Mouse (Mus musculus) limb, embryonic 14.5 days (tissue): Measurements from ENCODE around the gene Dennd2d. TPM values are rescaled to one million over a fixed set of nuclear protein-coding genes. Genes with fewer than 3 reads are reported as not detected.

Source experiments
- ATAC-seq: fragments of 200-750 bp; cut with Nextera tagmentation; 2 replicates; pipeline ENCODE4 v1.8.0; 2017; ENCODE audit warnings: low read depth, moderate number of reproducible peaks, moderate TSS enrichment; ENCODE audit not compliant: low FRiP score
- DNase-seq: peaks from one replicate; pipeline ENCODE4 v3.0.0-alpha.2; 2015; ENCODE audit warnings: low spot score
- H3K27ac ChIP-seq: fragments of 300-500 bp; sonication (generic); replicated peaks from 2 replicates; pipeline ENCODE4 v1.5.1; 2014; ENCODE audit warnings: low read depth, mild to moderate bottlenecking, low read length, moderate library complexity, mixed read lengths
- H3K27me3 ChIP-seq: fragments of 300-500 bp; sonication (generic); 2 replicates; pipeline ENCODE4 v1.6.1; 2014; ENCODE audit warnings: low read length, mixed read lengths; ENCODE audit not compliant: control insufficient read depth, insufficient read depth
- H3K36me3 ChIP-seq: fragments of 300-500 bp; sonication (generic); 2 replicates; pipeline ENCODE4 v1.6.1; 2014; ENCODE audit warnings: mild to moderate bottlenecking, low read length, moderate library complexity, mixed read lengths; ENCODE audit not compliant: control insufficient read depth, insufficient read depth
- H3K4me1 ChIP-seq: fragments of 300-500 bp; sonication (generic); 2 replicates; pipeline ENCODE4 v1.6.1; 2014; ENCODE audit warnings: antibody characterized with exemption, low read length, mixed read lengths; ENCODE audit not compliant: control insufficient read depth, insufficient read depth
- H3K4me2 ChIP-seq: fragments of 300-500 bp; sonication (generic); replicated peaks from 2 replicates; pipeline ENCODE4 v1.6.1; 2014; ENCODE audit warnings: low read depth, mild to moderate bottlenecking, low read length, moderate library complexity; ENCODE audit not compliant: severe bottlenecking
- H3K4me3 ChIP-seq: fragments of 300-500 bp; sonication (generic); replicated peaks from 2 replicates; pipeline ENCODE4 v1.5.1; 2014; ENCODE audit warnings: low read length
- H3K9ac ChIP-seq: fragments of 300-500 bp; sonication (generic); 2 replicates; pipeline ENCODE4 v1.6.1; 2014; ENCODE audit warnings: mild to moderate bottlenecking, low read depth, low read length, moderate library complexity; ENCODE audit not compliant: severe bottlenecking
- H3K9me3 ChIP-seq: fragments of 300-500 bp; sonication (generic); 2 replicates; pipeline ENCODE4 v1.6.1; 2016; ENCODE audit warnings: low read length; ENCODE audit not compliant: control insufficient read depth
- POLR2A ChIP-seq: fragments of 200-500 bp; IDR thresholded peaks from 2 replicates; pipeline ENCODE4 v1.8.0; 2012; ENCODE audit warnings: inconsistent platforms, mild to moderate bottlenecking, moderate library complexity, borderline replicate concordance; ENCODE audit not compliant: insufficient read depth, insufficient read length; ENCODE audit errors: extremely low read depth
- WGBS: fragments of 180-500 bp; shearing (Covaris S2); extraction: QIAGEN DNeasy Blood & Tissue Kit; methylation state at CpG from one replicate; pipeline ENCODE4 v1.1.7; 2014; 5-methylcytosine and 5-hydroxymethylcytosine counted together
- polyA plus RNA-seq, 2 experiments: library from polyadenylated mRNA; depleted of rRNA in 1 of 2; stranded (reverse) in 1 of 2; unstranded in 1 of 2; fragments of >200 nt; fragmentation: Nextera tagmentation in 1 of 2; extraction: Ambion mirVana in 1 of 2; gene quantifications; 2 replicates each; pipeline versions ENCODE4 v1.2.1 to v1.2.3; 2012 to 2014

The Dennd2d gene
- polyA plus RNA-seq, 2 experiments = 3.5 to 5.9 TPM

DNA sequence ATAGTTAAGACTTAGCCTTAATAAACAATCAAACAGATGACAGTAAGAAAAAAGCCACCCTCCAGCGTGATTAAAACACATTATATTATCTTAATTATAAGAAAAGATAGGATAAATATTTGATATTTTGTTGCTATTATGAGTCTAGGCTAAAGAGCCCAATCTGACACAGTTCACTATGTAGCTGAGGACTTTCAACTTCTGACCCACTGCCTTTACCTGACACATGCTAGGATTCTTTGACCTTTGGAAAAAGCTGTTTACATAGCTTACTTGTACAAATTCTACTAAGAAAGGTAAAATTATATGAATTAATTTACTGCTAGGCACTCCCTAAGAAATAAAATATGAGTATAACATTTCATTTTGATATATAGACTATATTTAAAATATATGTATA lies 28.5 kb downstream of the Dennd2d start:
- H3K9me3 ChIP-seq = no peaks in the 10 kb centered on the region
- TF ChIP-seq POLR2A = no peak
- no peak for ATAC-seq
- no peak overlapping the region for H3K4me2 ChIP-seq
- H3K27ac ChIP-seq = no peak overlapping the region
- H3K27me3 ChIP-seq = no peaks in the 10 kb centered on the region
- peaks cover 4% of the 10 kb centered on the region; the same call in 1 of the 2 replicates for H3K36me3 ChIP-seq
- WGBS = 91% methylated on average over 1 of the region's 1 CpGs
- H3K9ac ChIP-seq = no peak overlapping the region
- no peaks in the 10 kb centered on the region for H3K4me1 ChIP-seq
- no peak overlapping the region for H3K4me3 ChIP-seq
- DNase-seq = no peak

DNA sequence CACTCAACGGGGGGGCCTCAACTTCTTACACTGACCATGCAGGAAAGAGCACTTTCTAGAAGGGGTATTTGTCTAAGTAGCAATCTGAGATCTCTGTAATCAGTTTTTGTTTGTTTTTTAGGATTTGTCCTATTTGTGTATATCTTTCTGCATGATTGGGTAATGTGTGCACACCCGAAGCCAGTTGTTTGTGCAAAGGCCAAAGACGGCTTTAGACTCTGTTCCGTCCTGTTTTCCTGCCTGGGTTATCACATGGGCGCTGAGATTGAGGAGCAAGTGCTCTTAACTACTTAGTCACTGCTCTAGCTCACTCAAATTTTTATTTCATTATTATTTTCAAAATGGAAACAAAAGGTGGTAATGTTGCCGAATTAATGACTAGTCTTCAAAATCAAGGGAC lies 32.8 kb downstream of the Dennd2d start:
- no peaks in the 10 kb centered on the region for H3K9me3 ChIP-seq
- H3K36me3 ChIP-seq = peaks cover 7% of the 10 kb centered on the region; the same call in 1 of the 2 replicates
- TF ChIP-seq POLR2A = no peak
- ATAC-seq (no peak), DNase-seq (no peak)
- no peaks in the 10 kb centered on the region for H3K27me3 ChIP-seq
- no peak overlapping the region for H3K4me3 ChIP-seq
- 94% methylated on average over 6 of the region's 6 CpGs for WGBS
- no peaks in the 10 kb centered on the region for H3K4me1 ChIP-seq
- H3K9ac ChIP-seq = no peak overlapping the region
- no peak overlapping the region for H3K27ac ChIP-seq
- H3K4me2 ChIP-seq = no peak overlapping the region

DNA sequence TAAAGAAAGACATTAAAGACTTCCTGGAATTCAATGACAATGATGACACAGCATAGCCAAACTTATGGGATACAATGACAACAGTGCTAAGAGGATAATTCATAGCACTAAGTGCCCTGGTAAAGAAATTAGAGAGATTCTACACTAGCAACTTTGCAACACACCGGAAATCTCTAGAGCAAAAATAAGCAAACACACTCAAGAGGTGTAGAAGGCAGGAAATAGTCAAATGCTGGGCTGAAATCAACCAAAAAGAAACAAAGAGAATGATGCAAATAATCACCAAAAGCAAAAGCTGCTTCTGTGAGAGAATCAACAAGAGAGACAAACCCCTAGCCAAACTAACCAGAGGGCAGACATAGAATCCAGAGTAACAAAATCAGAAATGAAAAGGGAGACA lies 40.5 kb downstream of the Dennd2d start:
- 95% methylated on average over 1 of the region's 1 CpGs for WGBS
- no peak for TF ChIP-seq POLR2A
- Histone ChIP-seq H3K36me3 (no peaks in the 10 kb centered on the region), H3K9me3 (no peaks in the 10 kb centered on the region), H3K9ac (no peak overlapping the region), H3K4me2 (no peak overlapping the region), H3K4me3 (no peak overlapping the region), H3K27me3 (no peaks in the 10 kb centered on the region), H3K4me1 (no peaks in the 10 kb centered on the region), H3K27ac (no peak overlapping the region)
- ATAC-seq = no peak
- DNase-seq = no peak

- Histone ChIP-seq H3K4me2 (no peak overlapping the region), H3K9ac (no peak overlapping the region), H3K9me3 (no peaks in the 10 kb centered on the region), H3K27me3 (no peaks in the 10 kb centered on the region), H3K27ac (no peak overlapping the region), H3K4me3 (no peak overlapping the region), H3K36me3 (no peaks in the 10 kb centered on the region), H3K4me1 (no peaks in the 10 kb centered on the region)
- WGBS = 88% methylated on average over 2 of the region's 2 CpGs
- no peak for TF ChIP-seq POLR2A
- no peak for DNase-seq
- no peak for ATAC-seq
These were observed 44.2 kb downstream of the Dennd2d start for GRCm38 (mm10) chr3:106526411-106526810.

DNA sequence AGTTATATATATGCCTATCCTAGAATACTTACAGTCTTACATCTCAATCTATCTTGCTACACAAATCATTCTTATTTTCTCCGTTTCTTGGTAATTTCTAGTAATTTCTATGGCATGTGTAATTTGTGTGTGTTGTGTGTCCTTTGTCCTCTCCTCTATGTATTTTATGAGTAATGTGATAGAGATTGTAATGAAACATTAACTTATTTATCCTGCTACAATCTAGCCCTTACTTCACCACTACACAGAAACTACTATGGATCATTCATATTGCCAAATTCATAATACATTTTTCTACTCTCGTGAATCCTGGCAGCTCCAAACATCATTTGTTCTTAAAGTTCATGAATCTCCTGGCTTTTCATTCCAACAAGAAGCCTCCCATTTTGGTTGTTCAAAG lies 45.8 kb downstream of the Dennd2d start:
- Histone ChIP-seq H3K4me3 (no peak overlapping the region), H3K9me3 (no peaks in the 10 kb centered on the region), H3K27ac (no peak overlapping the region), H3K27me3 (no peaks in the 10 kb centered on the region), H3K4me2 (no peak overlapping the region), H3K36me3 (peaks cover 8% of the 10 kb centered on the region; the same call in 1 of the 2 replicates), H3K4me1 (no peaks in the 10 kb centered on the region), H3K9ac (no peak overlapping the region)
- TF ChIP-seq POLR2A = no peak
- DNase-seq (no peak), ATAC-seq (no peak)
- 93% methylated on average over 2 of the region's 2 CpGs for WGBS

DNA sequence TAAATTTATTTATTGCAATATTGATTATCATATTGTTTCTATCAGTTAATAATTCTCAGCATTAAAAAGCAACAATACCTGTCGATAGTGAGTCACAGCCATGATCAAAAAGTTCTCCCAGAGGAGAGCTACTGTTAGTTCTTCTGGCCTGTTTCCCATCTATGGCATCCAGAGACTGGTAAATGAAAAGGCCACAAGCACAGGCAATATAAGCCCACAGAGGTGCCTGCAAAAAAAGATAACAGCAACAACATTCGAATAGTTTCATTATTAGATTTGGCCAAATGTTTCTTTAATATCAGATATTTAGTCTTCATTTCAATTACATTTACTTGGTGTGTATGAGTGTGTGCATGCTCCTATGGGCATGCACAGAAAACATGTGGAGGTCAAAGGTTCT lies 51.1 kb downstream of the Dennd2d start:
- no peaks in the 10 kb centered on the region for H3K9me3 ChIP-seq
- no peak overlapping the region for H3K4me2 ChIP-seq
- TF ChIP-seq POLR2A = no peak
- no peak for DNase-seq
- H3K4me1 ChIP-seq = no peaks in the 10 kb centered on the region
- no peaks in the 10 kb centered on the region for H3K27me3 ChIP-seq
- ATAC-seq = no peak
- H3K27ac ChIP-seq = no peak overlapping the region
- WGBS = 85% methylated on average over 2 of the region's 2 CpGs
- H3K4me3 ChIP-seq = no peak overlapping the region
- no peak overlapping the region for H3K9ac ChIP-seq
- peaks cover 26% of the 10 kb centered on the region for H3K36me3 ChIP-seq
